In genomic region chr16:90709711-90710289, GRCm38 (mm10) we compare ENCODE assay signal across 8 mouse cellular contexts. TPM values are rescaled to one million over a fixed set of nuclear protein-coding genes. Genes with fewer than 3 reads are reported as not detected.
A peak's percentile ranks its signal among the peaks of the same experiment; 100 is the strongest.
DNase-seq lines count a peak whose midpoint lies in the region; ATAC-seq and TF ChIP-seq lines count a peak whose summit lies in the region.

No protein-coding gene starts in this region.

- peak; percentile 82 for DNase-seq in adipocyte (ENCODE audit: low spot score)
- DNase-seq in cerebellum, adult 18-20 months: peak; percentile 80 to 83
- peak; percentile 94 for DNase-seq in hindbrain, postnatal 0 days (ENCODE audit: low spot score)
- DNase-seq in left cerebral cortex, postnatal 25 days (ENCODE audit: low spot score in 2 of 2): peak; percentile 82 to 90

- TF ChIP-seq CTCF in hindbrain, postnatal 0 days (IDR thresholded peaks at IDR 0.05; ENCODE audit: low read depth): no peak; the same call in 1 of the 2 replicates

- WGBS in hindbrain, postnatal 0 days: 6% methylated on average over 17 of the region's 17 CpGs
- 23% methylated on average over 17 of the region's 17 CpGs for WGBS in neural tube, embryonic 13.5 days

- H3K4me1 ChIP-seq in hindbrain, postnatal 0 days (ENCODE audit: insufficient read depth, low read length): no peaks in the 10 kb centered on the region
- H3K4me1 ChIP-seq in neural tube, embryonic 13.5 days (replicated peaks): peaks cover 31% of the 10 kb centered on the region

- peak overlapping the region; percentile 62 for H3K4me2 ChIP-seq in hindbrain, postnatal 0 days (ENCODE audit: low read depth, low read length)
- H3K4me2 ChIP-seq in neural tube, embryonic 13.5 days: peak overlapping the region; percentile 57

- H3K9ac ChIP-seq in hindbrain, postnatal 0 days (replicated peaks; ENCODE audit: low read length): peak overlapping the region; percentile 30
- H3K9ac ChIP-seq in neural tube, embryonic 13.5 days: peak overlapping the region; percentile 67

- ATAC-seq in frontal cortex, adult (ENCODE audit: low TSS enrichment): peak; percentile 39
- peak; percentile 91 for ATAC-seq in hindbrain, postnatal 0 days
- peak; percentile 88 for ATAC-seq in neural tube, embryonic 13.5 days (ENCODE audit: low read depth)
- ATAC-seq in megakaryocyte-erythroid progenitor cell, adult 5-6 weeks (replicated peaks; ENCODE audit: low FRiP score, low TSS enrichment, poor library complexity, severe bottlenecking): no peak
- ATAC-seq in erythroblast, adult 5-6 weeks (replicated peaks; ENCODE audit: low FRiP score, poor library complexity, severe bottlenecking): no peak

- H3K9me3 ChIP-seq in hindbrain, postnatal 0 days (ENCODE audit: low read length): no peaks in the 10 kb centered on the region
- no peaks in the 10 kb centered on the region for H3K9me3 ChIP-seq in neural tube, embryonic 13.5 days

- H3K27me3 ChIP-seq in hindbrain, postnatal 0 days (ENCODE audit: insufficient read depth, low read length): no peaks in the 10 kb centered on the region
- peaks cover 14% of the 10 kb centered on the region for H3K27me3 ChIP-seq in neural tube, embryonic 13.5 days

- H3K27ac ChIP-seq in hindbrain, postnatal 0 days: peak overlapping the region; percentile 72
- peak overlapping the region; percentile 67 for H3K27ac ChIP-seq in neural tube, embryonic 13.5 days (replicated peaks)

- intact Hi-C loops in left cerebral cortex, postnatal 25 days (cut with DNase I): loop anchor here (1.0 to 5.0 kb wide), 4 partner anchors 37 to 212 kb away; no protein-coding TSS in a partner anchor

- no peaks in the 10 kb centered on the region for H3K36me3 ChIP-seq in hindbrain, postnatal 0 days (ENCODE audit: insufficient read depth, low read length)
- no peaks in the 10 kb centered on the region for H3K36me3 ChIP-seq in neural tube, embryonic 13.5 days

- H3K4me3 ChIP-seq in hindbrain, postnatal 0 days (ENCODE audit: low read length): peak overlapping the region; percentile 32
- peak overlapping the region; percentile 25 for H3K4me3 ChIP-seq in neural tube, embryonic 13.5 days

RNA-seq across cellular contexts. Expression of gene Mis18a, which starts 17.4 kb away (rescaled TPM):
- 16.9 and 22.0 TPM in 2 replicates for total RNA-seq in hindbrain, postnatal 0 days (2014; rRNA removed)
- 29.0 and 29.7 TPM in 2 replicates for polyA plus RNA-seq in hindbrain, postnatal 0 days (2015; fragmentation: Nextera tagmentation; extraction: Ambion mirVana)
- 1 to 10 TPM; 7.6 to 8.1 TPM for total RNA-seq in left cerebral cortex, postnatal 25 days (2021)
- polyA plus RNA-seq in neural tube, embryonic 13.5 days (2015; fragmentation: Nextera tagmentation; extraction: Ambion mirVana): 22.0 and 22.8 TPM in 2 replicates
- total RNA-seq in megakaryocyte-erythroid progenitor cell, adult 5-6 weeks (2014; fragmentation: Nextera tagmentation): 29.4 and 52.1 TPM in 2 replicates
- 34.1 and 43.1 TPM in 2 replicates for total RNA-seq in megakaryocyte-erythroid progenitor cell, adult 5-6 weeks (2017)
- total RNA-seq in erythroblast, adult 5-6 weeks (2015; ENCODE audit: low replicate concordance): 22.4 and 23.2 TPM in 2 replicates
- 16.2 and 24.7 TPM in 2 replicates for total RNA-seq in erythroblast, adult 5-6 weeks (2017; ENCODE audit: low replicate concordance)

RNA-seq across cellular contexts. Expression of gene Mrap, which starts 28.2 kb away (rescaled TPM):
- total RNA-seq in hindbrain, postnatal 0 days (2014; rRNA removed): 1.4 and 2.9 TPM in 2 replicates
- 1.3 and 1.6 TPM in 2 replicates for polyA plus RNA-seq in hindbrain, postnatal 0 days (2015; fragmentation: Nextera tagmentation; extraction: Ambion mirVana)
- under 1 TPM in 1 of 2 experiments, not detected in 1; 0.87 TPM for total RNA-seq in left cerebral cortex, postnatal 25 days (2021)
- polyA plus RNA-seq in neural tube, embryonic 13.5 days (2015; fragmentation: Nextera tagmentation; extraction: Ambion mirVana): not detected in 2 replicates
- not detected in 2 replicates for total RNA-seq in megakaryocyte-erythroid progenitor cell, adult 5-6 weeks (2014; fragmentation: Nextera tagmentation)
- total RNA-seq in megakaryocyte-erythroid progenitor cell, adult 5-6 weeks (2017): not detected in 2 replicates
- total RNA-seq in erythroblast, adult 5-6 weeks (2015; ENCODE audit: low replicate concordance): 3.3 TPM in 1 of 2 replicates, not detected in the other
- total RNA-seq in erythroblast, adult 5-6 weeks (2017; ENCODE audit: low replicate concordance): 2.0 and 5.0 TPM in 2 replicates

Comparison
In these comparisons a context has a peak if more than half of its experiments do, and no peak if none do; other contexts are left out.
1. ATAC-seq: peak in frontal cortex, adult (single experiment), hindbrain, postnatal 0 days (single experiment) and neural tube, embryonic 13.5 days (single experiment); none in megakaryocyte-erythroid progenitor cell, adult 5-6 weeks (single experiment) and erythroblast, adult 5-6 weeks (single experiment).
2. Peak in every context shown above with its lines, with median percentiles within 50 percentile points of each other: DNase-seq.